Comparison of ENCODE assay signal across 14 mouse cellular contexts in genomic region chr7:37548805-37549204, GRCm38 (mm10).
DNase-seq lines count a peak whose midpoint lies in the region; ATAC-seq and TF ChIP-seq lines count a peak whose summit lies in the region.
"Had no signal": no experiment of that assay in that cellular context is flagged by ENCODE, and none has a peak within 500 bp of the region (broad histone marks: within the 10 kb centered on the region; RNA-seq: fewer than 3 reads in every experiment).

No protein-coding gene starts in this region.

- no peaks in the 10 kb centered on the region for H3K27me3 ChIP-seq in forebrain, embryonic 13.5 days
- H3K27me3 ChIP-seq in forebrain, embryonic 15.5 days: no peaks in the 10 kb centered on the region
- no peaks in the 10 kb centered on the region for H3K27me3 ChIP-seq in limb, embryonic 11.5 days (ENCODE audit: control insufficient read depth, insufficient read depth, low read length)
- peaks cover 2% of the 10 kb centered on the region; the same call in 1 of the 2 replicates for H3K27me3 ChIP-seq in limb, embryonic 10.5 days (ENCODE audit: low read depth, poor library complexity, severe bottlenecking)
- peaks cover 25% of the 10 kb centered on the region for H3K27me3 ChIP-seq in E14TG2a.4 (ENCODE audit: insufficient read depth, low read length)
- H3K27me3 ChIP-seq in hindbrain, embryonic 15.5 days: no peaks in the 10 kb centered on the region
- H3K27me3 ChIP-seq: heart, embryonic 15.5 days had no signal

- DNase-seq in limb, embryonic 11.5 days (ENCODE audit: low spot score): peak; percentile 36
- no peak for DNase-seq in limb, embryonic 10.5 days (ENCODE audit: low spot score)
- DNase-seq in liver: no peak
- no peak for DNase-seq in urinary bladder, adult 2 months (ENCODE audit: low spot score)
- DNase-seq: cerebellum, adult 11 months; kidney, adult 11 months; kidney, postnatal 25 days; layer of hippocampus, postnatal 36 days; lung, adult 2 months had no signal

- ATAC-seq in forebrain, embryonic 13.5 days: no peak
- no peak for ATAC-seq in forebrain, embryonic 15.5 days (replicated peaks)
- ATAC-seq in limb, embryonic 11.5 days (ENCODE audit: insufficient number of reproducible peaks, low FRiP score, low TSS enrichment, low read depth): no peak
- no peak; the same call in 1 of the 2 replicates for ATAC-seq in hindbrain, embryonic 15.5 days (ENCODE audit: low FRiP score, low read depth)

- no peak overlapping the region for H3K4me2 ChIP-seq in forebrain, embryonic 13.5 days
- H3K4me2 ChIP-seq in forebrain, embryonic 15.5 days (replicated peaks): no peak overlapping the region
- H3K4me2 ChIP-seq in limb, embryonic 11.5 days (ENCODE audit: low read depth, severe bottlenecking): no peak overlapping the region
- H3K4me2 ChIP-seq in hindbrain, embryonic 15.5 days: peak overlapping the region; percentile 18; the same call in 1 of the 2 replicates
- H3K4me2 ChIP-seq: heart, embryonic 15.5 days had no signal

- no peaks in the 10 kb centered on the region for H3K9me3 ChIP-seq in forebrain, embryonic 13.5 days (replicated peaks)
- H3K9me3 ChIP-seq in forebrain, embryonic 15.5 days: no peaks in the 10 kb centered on the region
- H3K9me3 ChIP-seq in limb, embryonic 11.5 days (ENCODE audit: control insufficient read depth, low read length): no peaks in the 10 kb centered on the region
- H3K9me3 ChIP-seq in limb, embryonic 10.5 days (replicated peaks): no peaks in the 10 kb centered on the region
- no peaks in the 10 kb centered on the region for H3K9me3 ChIP-seq in E14TG2a.4 (ENCODE audit: low read length)
- H3K9me3 ChIP-seq in hindbrain, embryonic 15.5 days: no peaks in the 10 kb centered on the region
- H3K9me3 ChIP-seq: heart, embryonic 15.5 days had no signal

- H3K4me1 ChIP-seq in forebrain, embryonic 13.5 days: peaks cover 20% of the 10 kb centered on the region
- peaks cover 4% of the 10 kb centered on the region for H3K4me1 ChIP-seq in forebrain, embryonic 15.5 days
- no peaks in the 10 kb centered on the region for H3K4me1 ChIP-seq in limb, embryonic 11.5 days (ENCODE audit: control insufficient read depth, insufficient read depth, low read length)
- peaks cover 23% of the 10 kb centered on the region for H3K4me1 ChIP-seq in limb, embryonic 10.5 days
- peaks cover 46% of the 10 kb centered on the region for H3K4me1 ChIP-seq in E14TG2a.4 (replicated peaks; ENCODE audit: low read depth, low read length)
- H3K4me1 ChIP-seq in hindbrain, embryonic 15.5 days (replicated peaks): peaks cover 12% of the 10 kb centered on the region
- H3K4me1 ChIP-seq: heart, embryonic 15.5 days had no signal

- peaks cover 5% of the 10 kb centered on the region; the same call in 1 of the 2 replicates for H3K36me3 ChIP-seq in forebrain, embryonic 13.5 days (ENCODE audit: poor library complexity, severe bottlenecking)
- no peaks in the 10 kb centered on the region for H3K36me3 ChIP-seq in forebrain, embryonic 15.5 days
- no peaks in the 10 kb centered on the region for H3K36me3 ChIP-seq in limb, embryonic 11.5 days (ENCODE audit: control insufficient read depth, insufficient read depth, low read length)
- H3K36me3 ChIP-seq in limb, embryonic 10.5 days: no peaks in the 10 kb centered on the region
- no peaks in the 10 kb centered on the region for H3K36me3 ChIP-seq in E14TG2a.4 (ENCODE audit: insufficient read depth, low read length)
- no peaks in the 10 kb centered on the region for H3K36me3 ChIP-seq in hindbrain, embryonic 15.5 days
- H3K36me3 ChIP-seq: heart, embryonic 15.5 days had no signal

- peak overlapping the region; percentile 19; the same call in 1 of the 2 replicates for H3K27ac ChIP-seq in forebrain, embryonic 13.5 days
- no peak overlapping the region for H3K27ac ChIP-seq in forebrain, embryonic 15.5 days (replicated peaks)
- H3K27ac ChIP-seq in limb, embryonic 11.5 days (replicated peaks; ENCODE audit: low read depth, low read length): no peak overlapping the region
- no peak overlapping the region for H3K27ac ChIP-seq in limb, embryonic 10.5 days
- no peak overlapping the region for H3K27ac ChIP-seq in hindbrain, embryonic 15.5 days (replicated peaks)
- H3K27ac ChIP-seq: heart, embryonic 15.5 days had no signal

- TF ChIP-seq CTCF in E14TG2a.4 (conservative IDR thresholded peaks at IDR 0.05; ENCODE audit: low read length): peak; percentile 18

- no peak overlapping the region for H3K9ac ChIP-seq in forebrain, embryonic 13.5 days
- no peak overlapping the region for H3K9ac ChIP-seq in forebrain, embryonic 15.5 days (replicated peaks)
- H3K9ac ChIP-seq in limb, embryonic 11.5 days (ENCODE audit: low read length): no peak overlapping the region
- H3K9ac ChIP-seq in hindbrain, embryonic 15.5 days: no peak overlapping the region
- H3K9ac ChIP-seq: heart, embryonic 15.5 days had no signal

- H3K4me3 ChIP-seq in forebrain, embryonic 13.5 days: no peak overlapping the region
- no peak overlapping the region for H3K4me3 ChIP-seq in forebrain, embryonic 15.5 days
- no peak overlapping the region for H3K4me3 ChIP-seq in limb, embryonic 11.5 days (ENCODE audit: low read depth, low read length)
- H3K4me3 ChIP-seq in limb, embryonic 10.5 days: no peak overlapping the region
- H3K4me3 ChIP-seq in E14TG2a.4 (replicated peaks; ENCODE audit: low read length): no peak overlapping the region
- no peak overlapping the region for H3K4me3 ChIP-seq in hindbrain, embryonic 15.5 days
- H3K4me3 ChIP-seq: heart, embryonic 15.5 days had no signal

- WGBS in forebrain, embryonic 13.5 days: 77% methylated on average over 15 of the region's 15 CpGs
- 70% methylated on average over 15 of the region's 15 CpGs for WGBS in forebrain, embryonic 15.5 days
- WGBS in limb, embryonic 11.5 days: 65% methylated on average over 15 of the region's 15 CpGs
- WGBS in limb, embryonic 10.5 days: 65% methylated on average over 15 of the region's 15 CpGs
- 56% methylated on average over 15 of the region's 15 CpGs for WGBS in hindbrain, embryonic 15.5 days
